Mouse (Mus musculus) midbrain, postnatal 0 days (tissue): ENCODE results near the gene Ptprf. TPM values are rescaled to one million over a fixed set of nuclear protein-coding genes. Genes with fewer than 3 reads are reported as not detected.

Experiments
- ATAC-seq: fragments of 200-750 bp; cut with Nextera tagmentation; 2 replicates; pipeline ENCODE4 v1.8.0; 2017; ENCODE audit warnings: moderate number of reproducible peaks, mild to moderate bottlenecking, moderate TSS enrichment, moderate library complexity; ENCODE audit not compliant: low FRiP score
- DNase-seq: peaks from one replicate; pipeline ENCODE4 v3.0.0-alpha.2; 2015; ENCODE audit warnings: low spot score
- H3K27ac ChIP-seq: fragments of 300-500 bp; sonication (generic); 2 replicates; pipeline ENCODE4 v1.5.1; 2014; ENCODE audit warnings: low read depth, mild to moderate bottlenecking, low read length, mixed read lengths
- H3K27me3 ChIP-seq: fragments of 300-500 bp; sonication (generic); 2 replicates; pipeline ENCODE4 v1.6.1; 2014; ENCODE audit warnings: low read length, control low read depth, mixed read lengths; ENCODE audit not compliant: insufficient read depth
- H3K36me3 ChIP-seq: fragments of 300-500 bp; sonication (generic); 2 replicates; pipeline ENCODE4 v1.6.1; 2014; ENCODE audit warnings: low read length, control low read depth, mixed read lengths; ENCODE audit not compliant: insufficient read depth
- H3K4me1 ChIP-seq: fragments of 300-500 bp; sonication (generic); 2 replicates; pipeline ENCODE4 v1.6.1; 2014; ENCODE audit warnings: mild to moderate bottlenecking, control low read depth, antibody characterized with exemption, low read length, mixed read lengths; ENCODE audit not compliant: insufficient read depth
- H3K4me2 ChIP-seq: fragments of 300-500 bp; sonication (generic); 2 replicates; pipeline ENCODE4 v1.6.1; 2014; ENCODE audit warnings: low read depth, mild to moderate bottlenecking, low read length, mixed read lengths; ENCODE audit not compliant: poor library complexity, severe bottlenecking
- H3K4me3 ChIP-seq: fragments of 300-500 bp; sonication (generic); 2 replicates; pipeline ENCODE4 v1.5.1; 2014; ENCODE audit warnings: low read depth, mild to moderate bottlenecking, low read length, moderate library complexity
- H3K9ac ChIP-seq: fragments of 300-500 bp; sonication (generic); replicated peaks from 2 replicates; pipeline ENCODE4 v1.6.1; 2014; ENCODE audit warnings: mild to moderate bottlenecking, low read length, moderate library complexity, mixed read lengths; ENCODE audit not compliant: poor library complexity, severe bottlenecking
- H3K9me3 ChIP-seq: fragments of 300-500 bp; sonication (generic); 2 replicates; pipeline ENCODE4 v1.6.1; 2016; ENCODE audit warnings: low read length, control low read depth
- CTCF ChIP-seq: IDR thresholded peaks from 2 replicates; pipeline ENCODE4 v1.5.1; 2016; ENCODE audit warnings: antibody characterized with exemption, mild to moderate bottlenecking
- WGBS: fragments of 180-500 bp; shearing (Covaris S2); extraction: QIAGEN DNeasy Blood & Tissue Kit; methylation state at CpG from one replicate; pipeline ENCODE4 v1.1.7; 2014; 5-methylcytosine and 5-hydroxymethylcytosine counted together
- polyA plus RNA-seq: library from polyadenylated mRNA; unstranded; fragments of >200 nt; fragmentation: Nextera tagmentation; extraction: Ambion mirVana; gene quantifications from 2 replicates; pipeline ENCODE4 v1.2.1, GENCODE M21; 2015
- total RNA-seq: library from RNA; depleted of rRNA; stranded (reverse); fragments of >200 nt; gene quantifications from 2 replicates; pipeline ENCODE4 v1.2.3, GENCODE M21; 2014

Gene Ptprf
- total and polyA plus RNA-seq, 2 experiments from 2014 or later: 48.1 to 186 TPM

DNA sequence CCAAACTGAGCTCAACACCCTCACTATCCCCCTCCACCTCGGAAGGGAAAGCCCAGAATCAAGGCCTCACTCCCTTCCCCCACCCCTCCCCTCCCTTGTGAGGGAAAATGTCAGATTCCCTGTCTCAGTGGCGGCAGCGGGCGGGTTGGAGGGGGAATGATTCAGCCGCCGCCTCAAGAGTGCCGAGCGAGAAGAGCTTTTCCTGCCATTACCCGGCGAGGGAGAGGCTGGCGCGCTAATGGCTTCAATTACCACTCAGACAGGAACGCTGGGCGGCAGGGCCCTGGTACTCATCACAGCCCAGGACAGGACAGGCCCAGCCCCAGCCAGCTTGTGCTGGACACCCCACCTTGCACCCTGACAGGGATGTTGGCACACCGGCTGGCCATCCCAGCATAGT is 25.6 kb downstream of the Ptprf start:
- peak overlapping the region; percentile 16; the same call in 1 of the 2 replicates for H3K4me2 ChIP-seq
- DNase-seq (peak; percentile 58), ATAC-seq (no peak)
- TF ChIP-seq CTCF: no peak
- H3K9ac ChIP-seq: peak overlapping the region; percentile 44
- peaks cover 27% of the 10 kb centered on the region for H3K4me1 ChIP-seq
- H3K4me3 ChIP-seq: no peak overlapping the region
- peaks cover 17% of the 10 kb centered on the region for H3K36me3 ChIP-seq
- peak overlapping the region; percentile 62 for H3K27ac ChIP-seq
- H3K9me3 ChIP-seq: no peaks in the 10 kb centered on the region
- H3K27me3 ChIP-seq: no peaks in the 10 kb centered on the region
- 27% methylated on average over 15 of the region's 15 CpGs for WGBS

DNA sequence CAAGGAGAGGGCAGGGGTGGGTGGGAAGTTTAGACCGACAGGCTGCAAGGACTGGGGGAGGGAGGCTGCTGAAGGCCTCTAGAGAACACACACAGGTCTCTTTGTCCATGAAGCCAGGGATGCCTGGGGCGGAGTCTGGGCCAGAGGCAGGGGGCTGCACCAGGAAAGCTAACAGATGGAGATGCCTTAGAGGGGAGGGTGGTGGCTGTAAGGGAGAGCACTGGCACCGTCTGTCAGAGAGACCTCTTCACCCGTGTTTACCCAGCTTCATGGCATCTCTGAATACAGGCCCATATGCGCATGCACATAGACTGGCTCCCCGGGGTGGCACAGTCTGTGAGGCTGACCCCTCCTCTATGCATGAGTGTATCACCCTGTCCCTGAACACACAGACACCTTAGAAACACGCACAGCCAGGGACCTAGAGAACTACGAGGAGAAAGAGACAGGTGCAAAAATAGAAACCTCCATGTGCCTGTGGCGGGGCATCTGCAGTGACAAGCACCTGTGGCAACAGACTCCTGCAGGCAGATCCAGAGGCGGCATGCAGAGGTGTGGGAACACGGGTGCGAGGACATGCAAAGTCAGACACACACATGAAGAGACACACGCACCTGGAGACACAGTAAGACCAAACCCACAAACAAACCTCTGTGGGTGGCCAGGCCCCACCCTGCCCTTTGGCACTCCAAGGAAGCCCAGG is 29.3 kb downstream of the Ptprf start:
- peak; percentile 62 for DNase-seq
- no peak overlapping the region for H3K4me3 ChIP-seq
- H3K4me1 ChIP-seq: peaks cover 36% of the 10 kb centered on the region
- WGBS: 37% methylated on average over 13 of the region's 13 CpGs
- H3K27ac ChIP-seq: peak overlapping the region; percentile 71
- TF ChIP-seq CTCF: no peak
- no peak overlapping the region for H3K9ac ChIP-seq
- no peaks in the 10 kb centered on the region for H3K9me3 ChIP-seq
- H3K36me3 ChIP-seq: peaks cover 13% of the 10 kb centered on the region
- no peaks in the 10 kb centered on the region for H3K27me3 ChIP-seq
- peak overlapping the region; percentile 85 for H3K4me2 ChIP-seq
- no peak for ATAC-seq

- Histone ChIP-seq H3K4me2 (peak overlapping the region; percentile 85), H3K27me3 (no peaks in the 10 kb centered on the region), H3K9me3 (no peaks in the 10 kb centered on the region), H3K9ac (peak overlapping the region; percentile 57), H3K36me3 (peaks cover 20% of the 10 kb centered on the region), H3K27ac (peak overlapping the region; percentile 71), H3K4me1 (peaks cover 36% of the 10 kb centered on the region), H3K4me3 (peak overlapping the region; percentile 45)
- WGBS: 16% methylated on average over 5 of the region's 5 CpGs
- ATAC-seq (peak; percentile 5; the same call in 1 of the 2 replicates), DNase-seq (no peak)
- no peak for TF ChIP-seq CTCF
These were observed 29.9 kb downstream of the Ptprf start for GRCm38 (mm10) chr4:118261291-118261690.

DNA sequence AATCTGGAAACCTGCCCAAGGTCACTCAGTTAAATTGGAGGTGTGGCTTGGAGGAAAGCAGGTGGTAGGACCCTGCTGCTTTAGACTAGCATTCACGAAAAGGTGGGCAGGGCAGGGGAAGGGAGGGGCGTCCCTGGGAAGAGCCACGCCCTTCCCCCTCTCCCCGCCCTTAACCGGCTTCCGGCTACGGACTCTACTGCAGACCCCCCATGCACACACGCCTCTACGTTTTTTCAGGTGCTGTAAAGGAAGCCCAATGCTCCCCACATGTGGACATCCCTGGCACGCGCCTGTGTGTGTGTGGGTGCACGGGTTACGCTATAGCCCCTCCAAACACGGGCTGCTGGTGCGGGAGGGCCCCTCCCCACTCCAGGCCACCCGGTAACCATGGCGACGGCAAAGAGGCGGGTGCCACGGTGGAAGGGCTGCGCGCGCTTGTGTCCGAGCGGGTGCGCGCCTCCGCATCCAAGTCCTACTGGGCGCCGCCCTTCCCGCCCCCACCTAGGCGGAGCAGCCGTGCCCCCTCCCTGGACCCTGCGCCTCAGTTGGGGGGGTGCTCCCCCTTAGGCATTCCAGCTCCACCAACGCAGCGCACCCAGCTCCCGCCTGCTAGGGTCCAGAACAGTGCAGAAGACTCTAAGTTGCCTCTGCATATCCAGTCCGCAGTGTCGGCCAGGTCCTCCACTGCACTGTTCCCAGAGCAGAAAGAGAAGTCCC is 30.5 kb downstream of the Ptprf start:
- under 1% methylated on average over 38 of the region's 39 CpGs for WGBS
- H3K4me2 ChIP-seq: peak overlapping the region; percentile 85
- H3K4me3 ChIP-seq: peak overlapping the region; percentile 45
- no peak for TF ChIP-seq CTCF
- H3K9ac ChIP-seq: peak overlapping the region; percentile 57
- ATAC-seq (peak; percentile 81), DNase-seq (peak; percentile 78)
- peaks cover 34% of the 10 kb centered on the region for H3K4me1 ChIP-seq
- peak overlapping the region; percentile 71 for H3K27ac ChIP-seq
- no peaks in the 10 kb centered on the region for H3K27me3 ChIP-seq
- peaks cover 22% of the 10 kb centered on the region for H3K36me3 ChIP-seq
- H3K9me3 ChIP-seq: no peaks in the 10 kb centered on the region

DNA sequence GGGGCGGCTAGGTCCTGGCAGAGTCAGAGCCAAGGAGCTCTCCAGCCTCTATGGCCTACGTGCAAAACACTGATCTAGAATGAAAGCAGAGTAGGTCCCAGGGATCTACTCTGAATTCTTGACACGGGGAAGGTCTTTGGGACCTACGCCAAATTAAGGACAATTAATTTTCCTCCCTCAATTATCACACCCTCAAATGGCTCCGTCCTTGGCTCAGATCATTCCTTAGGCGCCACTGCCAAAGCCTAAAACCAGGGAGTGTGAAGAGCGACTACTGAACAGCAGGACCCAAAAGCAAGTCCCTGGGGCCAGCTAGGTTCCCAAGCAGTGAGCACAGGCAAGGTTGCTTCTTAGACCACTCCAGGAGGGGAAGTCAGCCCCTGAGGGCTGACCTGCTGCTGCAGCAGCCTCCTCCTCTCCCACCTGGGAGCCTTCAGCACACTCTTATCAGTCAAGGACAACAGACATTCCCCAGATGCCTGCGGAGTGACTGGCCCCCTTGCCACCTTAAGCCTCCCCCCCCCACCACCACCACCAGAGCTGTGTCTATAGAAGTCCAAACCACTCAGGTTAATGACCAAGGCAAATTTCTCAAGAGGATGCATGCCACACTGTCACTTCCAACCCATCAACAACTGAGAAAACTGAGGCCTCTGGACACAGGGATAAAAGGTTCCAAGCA is 31.3 kb downstream of the Ptprf start:
- Histone ChIP-seq H3K4me1 (peaks cover 28% of the 10 kb centered on the region), H3K9me3 (no peaks in the 10 kb centered on the region), H3K27ac (peak overlapping the region; percentile 71), H3K36me3 (peaks cover 30% of the 10 kb centered on the region), H3K27me3 (no peaks in the 10 kb centered on the region), H3K4me3 (peak overlapping the region; percentile 45; the same call in 1 of the 2 replicates), H3K9ac (0 out of 2 replicates have a peak overlapping the region, but pooled peaks have one; percentile 13), H3K4me2 (peak overlapping the region; percentile 85)
- TF ChIP-seq CTCF: no peak
- WGBS: 72% methylated on average over 8 of the region's 8 CpGs
- DNase-seq (peak; percentile 67), ATAC-seq (no peak)
